Mouse (Mus musculus): ENCODE results near the gene Hk3.

Gene Hk3

DNA sequence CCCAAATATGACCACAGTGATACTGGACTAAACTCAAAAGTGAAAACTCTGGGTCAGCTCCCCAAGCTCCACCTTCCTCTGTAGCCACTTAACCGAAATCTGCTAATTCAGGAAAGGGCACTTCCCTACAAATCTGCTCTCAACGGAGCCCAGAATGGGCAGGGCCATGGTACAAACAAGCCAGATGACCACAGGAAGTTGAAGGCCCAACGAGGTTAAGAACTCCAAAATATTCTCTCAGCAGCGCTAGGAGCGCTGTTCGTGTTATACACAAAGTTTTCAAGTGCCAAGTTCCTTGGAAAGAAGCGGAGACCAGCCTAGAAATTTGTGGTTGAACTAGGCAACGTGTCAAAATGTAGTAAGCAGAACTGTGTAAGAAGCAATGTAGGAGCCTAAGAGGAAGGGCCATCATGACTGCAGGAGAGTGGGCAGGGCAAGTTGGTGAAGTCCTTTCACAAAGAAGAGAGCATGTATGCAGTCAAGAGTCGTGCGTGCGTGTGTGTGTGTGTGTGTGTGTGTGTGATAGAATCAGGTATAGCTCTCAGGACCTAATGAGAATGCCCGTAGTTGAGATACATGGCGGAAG is at the start of gene Hk3:
TSS of gene Hk3 (minus strand) at position 192 of the 586 bp plus-strand sequence.
- no peak for DNase-seq (ENCODE audit: low read depth, low spot score)

DNA sequence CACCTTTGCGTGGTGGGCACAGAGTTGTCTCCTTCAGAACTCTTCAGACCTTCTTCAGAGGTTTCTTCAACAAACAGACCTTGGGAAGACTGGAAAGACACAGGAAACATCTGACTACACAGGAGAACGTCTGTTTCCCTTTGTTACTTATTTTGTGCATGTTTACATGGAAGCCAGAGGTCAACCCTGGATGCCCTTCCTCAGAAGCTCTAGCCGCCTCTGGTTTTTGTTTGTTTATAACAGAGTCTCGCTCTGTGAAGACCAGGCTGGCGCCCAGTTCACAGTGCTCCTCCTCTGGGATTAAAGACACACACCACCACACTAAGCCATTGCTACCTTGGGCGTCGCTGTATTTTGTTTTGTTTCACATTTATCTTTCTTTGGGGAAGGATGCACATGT is 48.5 kb upstream of the Hk3 start:
- no peak for DNase-seq (ENCODE audit: low read depth, low spot score)

DNA sequence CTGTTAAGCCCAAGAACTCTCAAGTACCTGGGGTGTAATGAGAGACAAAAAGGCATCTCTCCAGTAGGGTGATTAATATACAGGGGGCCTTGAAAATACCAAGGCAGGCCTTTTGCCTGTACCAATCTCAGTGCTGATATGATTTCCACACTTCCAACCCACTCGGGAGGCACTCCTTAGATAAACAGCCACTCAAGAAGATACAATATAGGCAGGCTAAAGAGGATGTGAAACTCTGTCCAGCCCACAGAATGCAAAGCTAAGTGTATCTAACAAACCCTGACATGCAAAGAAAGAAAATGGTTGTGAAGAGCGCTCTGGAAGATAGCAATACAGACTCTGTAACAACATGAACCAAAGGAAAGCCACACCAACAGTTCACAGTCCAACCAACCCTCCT is 42.1 kb upstream of the Hk3 start:
- DNase-seq (ENCODE audit: low read depth, low spot score), result no peak

DNA sequence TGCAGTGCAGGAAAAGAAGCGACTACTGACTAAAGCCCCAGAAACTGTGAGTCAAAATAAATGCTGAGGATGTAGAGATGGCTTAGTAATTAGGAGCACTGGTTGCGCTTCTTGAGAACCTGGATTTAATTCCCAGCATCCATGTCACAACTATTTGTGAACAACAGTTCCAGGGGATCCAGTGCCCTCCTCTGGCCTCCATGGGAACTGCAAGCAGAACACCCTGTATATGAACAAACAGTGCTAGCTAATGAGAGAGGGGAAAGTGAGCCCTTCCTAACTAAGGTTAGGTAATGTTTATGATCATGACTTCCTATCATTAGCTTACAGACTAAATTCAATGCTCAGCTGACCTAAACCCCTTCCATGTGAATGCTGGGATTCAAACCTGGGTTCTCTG is 36.9 kb upstream of the Hk3 start:
- no peak for DNase-seq (ENCODE audit: low read depth, low spot score)

DNA sequence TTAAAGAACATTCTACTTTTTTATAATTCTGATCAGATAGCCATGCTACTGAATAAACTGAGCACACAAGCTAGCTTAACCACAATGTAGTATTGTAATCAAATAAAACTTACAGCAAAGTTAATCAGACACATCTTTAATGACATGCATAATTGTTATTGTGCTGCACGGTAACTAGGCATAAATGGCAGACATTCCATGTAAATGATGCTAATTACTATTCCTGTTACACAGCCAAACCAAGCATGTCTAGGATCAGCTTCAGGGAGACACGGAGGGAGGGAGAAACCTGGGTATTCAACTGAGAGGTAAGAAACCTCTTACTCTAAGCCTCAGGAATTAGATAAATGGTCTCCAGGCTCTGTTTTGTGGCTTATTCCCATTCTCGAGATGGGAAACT is 26.5 kb upstream of the Hk3 start:
- no peak for DNase-seq (ENCODE audit: low read depth, low spot score)

DNA sequence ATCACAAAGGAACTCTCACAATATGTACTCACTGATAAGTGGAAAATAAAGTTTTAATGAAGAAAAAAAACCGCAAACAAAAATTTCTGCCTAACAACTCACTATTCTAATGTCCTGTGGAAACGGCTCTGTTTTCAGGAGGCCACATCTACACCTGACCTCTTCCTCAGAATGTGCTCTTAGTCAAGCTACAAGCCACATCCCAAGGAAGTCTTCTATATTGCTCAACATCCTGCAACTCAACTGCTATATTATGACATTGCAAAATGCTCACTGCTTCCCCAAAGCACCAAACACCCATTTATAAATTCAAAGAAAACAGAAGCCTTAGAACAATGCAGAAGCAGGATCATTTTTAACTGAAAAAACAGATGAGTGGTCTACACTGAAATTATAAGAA is 18.8 kb upstream of the Hk3 start:
- no peak for DNase-seq (ENCODE audit: low read depth, low spot score)

DNA sequence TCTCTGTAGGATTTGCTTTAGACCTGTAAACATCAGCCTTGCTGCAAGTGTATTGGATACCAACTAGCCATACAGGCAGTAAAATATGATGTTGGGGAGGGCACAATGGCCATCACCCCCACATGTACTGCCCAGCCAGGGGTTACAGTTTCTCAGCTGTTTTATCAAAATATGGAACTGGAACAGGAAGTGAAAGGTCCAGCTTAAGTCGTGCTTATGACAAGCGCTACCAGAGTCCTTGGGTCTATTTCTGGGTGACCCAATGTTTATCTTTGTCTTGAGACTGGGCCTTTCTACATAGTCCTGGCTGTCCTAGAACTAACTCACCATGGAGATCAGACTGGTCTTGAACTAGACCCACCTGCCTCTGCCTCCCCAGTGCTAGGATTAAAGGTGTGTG is 3.0 kb upstream of the Hk3 start:
- no peak for DNase-seq (ENCODE audit: low read depth, low spot score)

DNA sequence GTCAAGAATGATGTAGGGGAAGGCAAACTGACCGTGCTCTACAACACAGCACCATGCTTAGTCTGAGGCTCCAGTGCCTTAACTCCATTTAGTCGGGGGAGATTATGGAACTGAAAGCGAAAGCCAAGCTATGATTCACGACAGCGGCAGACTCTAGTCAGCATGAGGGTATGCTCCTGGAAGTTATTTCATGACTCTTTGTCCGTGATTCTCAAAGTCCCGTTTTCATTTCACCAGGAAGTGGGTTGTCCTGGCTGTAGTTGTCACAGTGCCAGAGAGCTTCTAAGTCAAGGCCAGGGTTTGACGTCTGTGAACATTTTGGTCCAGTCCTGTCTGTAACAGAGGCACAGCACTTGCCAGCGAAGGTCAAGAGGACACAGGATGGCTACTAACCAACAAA is 1.5 kb upstream of the Hk3 start:
- DNase-seq (ENCODE audit: low read depth, low spot score), result no peak

DNA sequence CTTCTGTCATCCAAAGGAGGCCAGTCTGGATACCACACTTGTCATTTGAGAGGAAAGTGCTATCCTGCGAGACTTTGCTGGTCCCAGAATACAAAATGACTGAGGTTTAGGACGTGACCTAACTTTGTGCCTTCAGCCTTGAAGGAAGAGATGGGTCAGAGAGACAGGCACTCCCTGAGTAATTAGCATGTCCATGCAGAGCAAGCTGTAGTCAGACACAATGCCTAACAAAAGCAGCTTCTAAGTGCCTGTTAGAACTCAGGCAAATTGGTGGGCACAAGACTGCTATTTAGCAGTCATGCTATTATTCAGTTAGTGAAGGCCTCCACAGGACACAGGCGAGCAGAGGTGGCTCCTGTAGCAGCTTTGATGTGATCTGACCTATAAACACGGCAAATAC is 1.1 kb upstream of the Hk3 start:
- no peak for DNase-seq (ENCODE audit: low read depth, low spot score)

DNA sequence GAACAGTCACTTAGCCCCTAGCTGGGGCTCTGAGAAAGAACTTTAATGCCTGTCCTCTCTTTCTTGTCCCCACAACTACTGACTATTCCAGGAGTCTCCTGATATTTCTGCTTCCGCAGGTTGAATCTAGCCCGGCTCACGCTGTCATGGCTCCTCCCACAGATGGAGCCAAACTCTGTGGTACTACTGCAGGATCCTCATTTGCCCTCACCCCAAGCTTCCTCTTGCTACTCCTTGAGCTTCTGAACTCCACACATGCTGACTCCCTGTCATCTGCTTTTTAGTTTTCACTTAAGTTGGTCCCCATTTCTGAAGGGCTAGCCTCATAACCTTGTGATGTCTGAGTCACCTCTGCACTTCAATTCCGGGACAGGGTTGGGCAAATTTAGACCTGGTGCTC is 1.1 kb downstream of the Hk3 start:
- no peak for DNase-seq (ENCODE audit: low read depth, low spot score)

DNA sequence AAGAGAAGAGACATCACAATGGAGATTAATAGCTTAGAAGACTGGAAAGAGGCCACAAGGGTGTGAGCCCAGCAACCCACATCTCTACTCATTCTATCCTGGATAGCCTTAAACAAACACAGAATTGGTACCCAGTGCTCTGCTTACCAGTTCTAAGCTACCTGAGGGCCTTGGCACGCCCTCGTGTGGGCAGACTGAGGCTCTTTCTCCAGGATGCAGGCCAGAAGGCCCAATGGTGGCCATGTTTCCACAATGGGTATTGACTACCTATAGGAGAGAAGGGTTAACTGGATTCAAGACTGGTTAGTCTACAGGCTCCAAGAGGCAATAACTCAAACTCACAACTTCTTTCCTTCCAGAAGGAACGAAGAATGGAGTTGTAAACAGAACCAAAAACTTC is 2.0 kb downstream of the Hk3 start:
- DNase-seq (ENCODE audit: low read depth, low spot score), result no peak

DNA sequence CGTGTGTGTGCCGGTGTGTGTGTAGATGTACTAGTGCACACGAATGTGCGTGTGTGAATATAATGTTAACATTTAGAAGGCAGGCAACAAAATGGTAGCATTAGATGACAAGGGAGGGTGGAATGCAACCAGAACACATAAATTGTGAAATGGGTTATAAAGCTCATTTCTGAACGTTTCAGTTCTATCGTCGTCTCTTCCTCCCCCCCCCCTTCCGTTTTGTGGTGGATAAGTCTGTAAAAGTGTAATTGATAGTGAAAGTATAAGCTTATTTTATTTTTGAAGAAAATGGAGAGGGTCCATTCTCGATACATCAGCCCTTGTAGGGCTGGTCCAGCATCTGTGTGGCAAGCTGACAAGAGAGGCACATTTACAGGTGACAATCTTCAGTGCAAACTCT is 2.5 kb downstream of the Hk3 start:
- no peak for DNase-seq (ENCODE audit: low read depth, low spot score)

DNA sequence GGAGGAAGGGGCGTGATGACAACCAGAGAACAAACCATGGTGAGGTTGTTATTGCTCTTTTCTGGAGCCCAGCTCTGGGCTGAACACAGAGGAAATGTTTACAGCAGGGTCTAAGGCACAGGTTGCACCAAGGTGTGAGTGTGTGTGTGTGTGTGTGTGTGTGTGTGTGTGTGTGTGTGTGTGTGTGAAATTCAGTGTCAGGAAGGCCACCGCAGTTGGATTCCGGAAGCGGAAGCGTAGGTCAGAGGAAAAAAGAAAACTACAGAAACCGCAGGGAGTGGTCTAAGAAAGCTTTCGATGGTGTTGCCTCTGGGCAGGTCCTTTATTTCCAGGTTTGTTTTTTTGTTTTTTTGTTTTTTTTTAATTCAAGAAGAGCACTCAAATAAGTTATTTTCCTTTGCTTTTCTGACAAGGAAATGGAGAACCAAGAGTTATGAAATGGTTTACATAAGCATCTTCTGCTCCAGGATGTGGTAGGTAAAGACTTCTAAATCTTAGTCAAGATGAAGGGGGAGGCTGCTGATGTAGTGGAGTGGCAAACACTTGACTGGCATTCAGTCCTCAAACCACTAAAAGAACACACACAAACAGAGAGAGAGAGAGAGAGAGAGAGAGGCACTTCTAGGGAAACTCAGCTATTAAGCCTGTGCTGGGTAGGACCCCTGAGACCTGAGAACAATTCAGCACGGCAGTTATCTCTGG is 3.1 kb downstream of the Hk3 start:
- no peak for DNase-seq (ENCODE audit: low read depth, low spot score)

DNA sequence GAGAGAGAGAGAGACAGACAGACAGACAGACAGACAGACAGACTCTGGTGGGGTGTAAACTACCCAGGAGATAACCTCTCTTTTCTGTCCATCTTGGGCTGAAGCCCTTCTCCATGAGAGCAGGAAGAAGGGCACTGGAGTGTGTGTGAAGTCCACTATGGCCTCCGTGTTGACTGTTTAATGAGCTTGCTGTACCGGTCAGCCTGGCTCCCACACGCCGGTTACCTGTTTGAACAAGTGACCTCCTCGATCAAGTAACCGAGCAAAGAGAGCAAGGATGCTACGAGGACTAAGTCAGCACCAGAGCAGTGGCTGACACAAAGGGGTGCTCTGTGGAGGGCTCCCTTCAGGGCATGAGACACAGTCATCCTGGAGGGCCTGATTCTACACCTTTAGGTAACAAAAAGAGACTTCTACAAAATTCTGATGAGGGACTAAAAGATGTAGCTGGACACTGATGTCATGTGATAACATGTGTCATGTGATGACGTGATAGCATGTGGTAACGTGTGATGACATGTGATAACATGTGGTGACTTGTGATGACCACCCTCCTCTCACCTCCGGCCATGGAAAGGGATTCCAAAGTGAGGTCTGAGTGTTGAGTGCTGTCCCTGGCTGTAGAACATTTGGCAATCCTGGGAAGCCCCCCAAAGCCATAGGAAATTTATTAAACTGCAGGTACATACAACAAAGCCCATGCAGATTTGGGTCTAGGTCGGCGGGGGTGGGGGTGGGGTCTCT is 3.9 kb downstream of the Hk3 start:
- no peak for DNase-seq (ENCODE audit: low read depth, low spot score)

DNA sequence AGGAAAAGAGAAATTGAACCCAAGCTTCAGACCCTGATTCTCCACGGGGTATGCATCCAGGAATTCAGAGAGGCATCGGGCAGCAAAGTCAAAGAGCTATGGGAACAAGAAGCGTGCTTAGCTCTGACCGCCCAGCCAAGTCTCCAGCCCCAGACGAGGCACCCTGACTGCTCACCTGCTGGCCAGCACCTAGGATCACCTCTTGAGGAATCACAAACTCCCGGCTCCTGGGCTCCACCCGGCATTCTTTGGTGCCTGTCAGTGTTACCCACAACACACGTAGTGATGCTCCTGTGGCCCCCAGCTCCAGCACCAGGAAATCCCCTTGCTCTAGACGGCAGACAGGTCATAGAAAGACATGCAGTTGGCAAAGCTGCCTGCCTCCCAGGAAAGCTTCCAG is 6.7 kb downstream of the Hk3 start:
- no peak for DNase-seq (ENCODE audit: low read depth, low spot score)

DNA sequence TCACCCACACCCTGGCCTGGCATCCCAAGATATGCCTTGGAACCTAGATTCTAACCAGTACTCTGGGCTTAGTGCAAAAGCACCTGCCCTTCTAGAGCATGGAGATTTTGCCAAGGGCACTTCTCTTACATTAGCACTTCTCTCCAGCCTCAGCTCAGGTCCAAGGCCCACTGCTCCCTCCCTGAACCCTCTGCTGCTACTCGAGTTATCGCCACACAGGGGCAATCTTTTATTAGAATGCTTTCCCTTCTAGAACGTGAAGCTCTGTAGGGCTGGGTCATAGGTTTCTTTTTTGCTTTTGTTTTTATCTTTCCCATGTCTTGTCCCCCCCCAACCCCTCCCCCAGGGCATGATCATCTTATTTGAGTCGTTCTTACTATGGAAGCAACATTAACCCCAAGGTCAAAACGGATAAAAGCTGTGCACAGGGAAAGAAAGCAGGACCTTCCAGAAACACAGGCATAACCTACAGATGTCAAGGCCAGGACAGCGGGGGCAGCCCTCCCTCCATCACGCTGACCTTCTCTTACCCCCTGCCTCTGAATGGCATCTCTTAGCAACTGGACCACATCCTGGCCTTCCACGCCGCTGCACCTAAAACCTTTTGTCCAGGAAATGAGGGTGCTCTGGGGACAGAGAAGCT is 7.4 kb downstream of the Hk3 start:
- DNase-seq (ENCODE audit: low read depth, low spot score), result no peak

DNA sequence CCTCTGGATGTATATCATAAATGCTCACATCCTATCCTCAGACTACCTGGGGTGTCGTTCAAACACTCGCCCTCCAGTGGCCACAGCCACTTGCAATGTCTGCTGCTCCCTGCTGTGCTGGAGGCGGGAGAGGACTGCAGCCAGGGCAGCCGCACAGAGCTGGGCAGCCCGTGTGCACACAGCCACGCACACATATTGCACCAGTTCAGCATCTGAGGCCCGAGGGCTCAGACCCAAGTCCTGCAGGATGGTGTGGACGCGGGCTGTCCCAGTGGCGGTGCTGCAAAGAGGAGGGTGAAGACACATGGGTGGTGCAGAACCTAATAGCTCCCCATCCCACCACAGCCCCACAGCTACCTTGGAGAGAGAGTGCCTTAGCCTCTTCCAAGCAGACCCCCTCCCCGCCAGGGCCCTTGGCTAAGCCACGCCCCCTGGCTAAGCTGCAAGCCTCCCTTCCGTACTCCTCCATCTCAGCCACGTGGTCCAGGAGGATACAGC is 9.2 kb downstream of the Hk3 start:
- no peak for DNase-seq (ENCODE audit: low read depth, low spot score)

DNA sequence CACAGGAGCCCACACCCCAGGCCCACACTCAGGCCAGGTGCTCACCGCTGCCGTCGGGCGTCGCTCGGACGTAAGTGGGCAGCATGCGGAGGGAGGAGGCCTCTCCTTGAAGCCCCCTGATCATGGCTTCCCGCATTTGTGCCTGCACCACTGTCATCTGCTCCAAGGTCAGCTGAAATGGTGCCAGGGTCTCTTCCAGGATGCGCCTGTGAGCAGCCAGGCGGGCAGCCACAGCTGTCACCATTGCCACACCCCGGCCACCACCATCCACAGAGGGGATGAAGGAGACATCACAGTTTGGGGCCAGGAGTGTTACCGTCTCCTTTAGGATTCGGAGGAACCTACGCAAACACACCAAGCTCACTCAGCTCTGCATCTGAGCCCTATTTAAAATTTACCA is 10.1 kb downstream of the Hk3 start:
- no peak for DNase-seq (ENCODE audit: low read depth, low spot score)

DNA sequence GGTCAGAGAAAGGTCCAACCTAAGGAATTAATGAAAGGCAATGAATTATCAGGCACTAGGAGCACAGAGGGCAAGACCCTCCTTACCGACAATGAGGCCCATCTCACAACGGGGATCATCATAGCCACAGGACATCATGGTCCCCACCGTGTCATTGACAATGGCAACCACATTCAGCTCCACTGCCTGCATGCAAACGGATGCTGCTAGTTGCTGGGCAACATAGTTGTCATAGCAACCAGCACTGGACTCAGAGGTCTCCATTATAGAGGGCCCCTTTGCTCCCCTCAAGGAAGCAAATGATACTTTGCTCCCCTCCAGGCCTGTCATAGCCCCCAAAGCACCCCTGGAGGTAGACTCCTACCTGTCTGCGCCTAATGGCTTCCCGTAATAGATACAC is 12.6 kb downstream of the Hk3 start:
- DNase-seq (ENCODE audit: low read depth, low spot score), result no peak

DNA sequence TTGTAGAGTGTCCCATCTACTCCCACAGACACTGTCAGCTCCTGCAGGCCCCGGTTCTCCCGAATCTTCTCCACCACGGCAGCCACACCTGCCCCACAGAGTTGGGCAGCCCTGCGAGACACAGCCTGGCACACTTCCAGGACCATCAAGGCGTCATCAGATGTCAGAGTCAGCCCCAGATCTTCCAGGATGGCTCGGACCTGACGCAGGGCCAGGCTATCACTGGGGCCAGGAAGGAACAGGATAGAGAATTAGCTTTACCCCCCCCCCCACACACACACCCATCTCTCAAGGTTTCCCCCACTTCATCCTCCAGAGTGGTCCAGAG is 14.8 kb downstream of the Hk3 start:
- no peak for DNase-seq (ENCODE audit: low read depth, low spot score)

DNA sequence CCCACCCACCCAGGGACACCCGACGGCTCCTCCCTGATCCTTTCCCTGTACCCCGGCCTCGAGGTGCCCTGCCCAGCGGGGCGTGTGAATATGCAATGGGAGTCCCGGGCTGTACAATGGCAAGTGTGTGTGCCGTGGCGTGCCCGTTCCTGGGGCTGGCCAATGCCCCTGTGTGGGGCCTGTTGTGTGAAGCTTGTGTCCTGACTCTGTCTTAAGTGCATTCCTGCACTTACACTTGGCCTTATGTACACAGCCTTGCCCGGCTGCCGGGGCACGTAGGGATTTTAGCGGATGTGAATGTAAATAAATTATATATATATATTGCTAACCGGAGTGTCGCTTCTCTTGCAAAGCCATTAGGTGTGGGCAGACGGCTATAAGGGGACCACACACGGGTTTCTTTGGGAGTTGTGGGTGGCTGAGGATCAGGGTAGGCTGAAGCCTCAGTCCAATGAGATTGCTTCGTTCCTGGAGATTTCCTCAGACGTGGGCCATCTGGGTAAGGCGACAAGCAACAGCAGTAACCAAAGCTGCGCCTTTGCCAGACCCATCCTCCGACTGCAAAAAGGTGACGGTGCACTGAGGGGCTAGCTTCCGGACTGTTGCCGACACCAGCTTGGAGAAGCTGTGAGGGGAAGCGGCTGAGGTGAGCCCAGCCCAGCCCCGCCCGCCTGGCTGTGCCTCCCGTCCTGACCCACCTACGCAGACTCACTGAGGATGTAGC is 15.3 kb downstream of the Hk3 start:
- peak; percentile 50 for DNase-seq (ENCODE audit: low read depth, low spot score)

DNA sequence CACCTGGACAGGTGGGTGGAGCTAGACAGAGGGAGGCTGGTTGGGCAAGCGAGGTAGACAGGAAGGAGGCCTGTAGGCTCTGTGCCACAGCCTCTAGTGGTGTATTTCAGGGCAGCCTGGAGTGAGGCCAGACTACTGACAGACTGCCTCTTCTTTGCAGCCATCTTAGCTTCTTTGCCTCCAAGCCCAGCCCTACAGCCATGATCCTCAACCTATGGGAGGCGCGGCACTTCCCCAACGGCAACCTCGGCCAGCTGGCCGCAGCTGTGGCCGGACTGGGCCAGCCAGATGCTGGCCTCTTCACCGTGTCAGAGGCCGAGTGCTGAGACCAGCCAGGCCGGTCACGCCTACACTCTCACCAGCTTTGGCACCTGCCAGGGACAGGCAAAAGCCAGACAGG is 16.5 kb downstream of the Hk3 start:
- DNase-seq (ENCODE audit: low read depth, low spot score), result no peak
